Mouse (Mus musculus) stomach, postnatal 0 days (tissue): ENCODE data around the gene Slc7a7. TPM values are rescaled to one million over a fixed set of nuclear protein-coding genes. Genes with fewer than 3 reads are reported as not detected.
"Not testable (repeated sequence)": the region's sequence is repeated elsewhere in the genome, so short reads cannot be mapped to it uniquely, and the experiment has no call there.

Experiments used
- ATAC-seq: fragments of 200-750 bp; cut with Nextera tagmentation; 2 replicates; pipeline ENCODE4 v1.8.0; 2017; ENCODE audit not compliant: low FRiP score, low TSS enrichment
- DNase-seq: peaks from one replicate; pipeline ENCODE4 v3.0.0-alpha.2; 2016; ENCODE audit warnings: low spot score
- H3K27ac ChIP-seq: fragments of 300-500 bp; sonication (generic); replicated peaks from 2 replicates; pipeline ENCODE4 v1.5.1; 2014; ENCODE audit warnings: mild to moderate bottlenecking, control low read depth
- H3K27me3 ChIP-seq: fragments of 300-500 bp; sonication (generic); 2 replicates; pipeline ENCODE4 v1.6.1; 2014; ENCODE audit warnings: low read length; ENCODE audit not compliant: control insufficient read depth, insufficient read depth
- H3K36me3 ChIP-seq: fragments of 300-500 bp; sonication (generic); 2 replicates; pipeline ENCODE4 v1.6.1; 2014; ENCODE audit warnings: low read length, mixed read lengths; ENCODE audit not compliant: control insufficient read depth, insufficient read depth
- H3K4me1 ChIP-seq: fragments of 300-500 bp; sonication (generic); replicated peaks from 2 replicates; pipeline ENCODE4 v1.6.1; 2014; ENCODE audit warnings: antibody characterized with exemption; ENCODE audit not compliant: control insufficient read depth, insufficient read depth
- H3K4me2 ChIP-seq: fragments of 300-500 bp; sonication (generic); replicated peaks from 2 replicates; pipeline ENCODE4 v1.6.1; 2014; ENCODE audit warnings: low read depth, mild to moderate bottlenecking, control low read depth, moderate library complexity
- H3K4me3 ChIP-seq: fragments of 300-500 bp; sonication (generic); 2 replicates; pipeline ENCODE4 v1.5.1; 2014; ENCODE audit warnings: low read depth, low read length, control low read depth
- H3K9ac ChIP-seq: fragments of 300-500 bp; sonication (generic); 2 replicates; pipeline ENCODE4 v1.6.1; 2014; ENCODE audit warnings: mild to moderate bottlenecking, low read length, control low read depth, mixed read lengths
- H3K9me3 ChIP-seq: fragments of 300-500 bp; sonication (generic); 2 replicates; pipeline ENCODE4 v1.6.1; 2016; ENCODE audit warnings: low read length; ENCODE audit not compliant: control insufficient read depth
- CTCF ChIP-seq: IDR thresholded peaks from 2 replicates; pipeline ENCODE4 v1.5.1; 2016; ENCODE audit warnings: antibody characterized with exemption, low read depth, mild to moderate bottlenecking, moderate library complexity
- EP300 ChIP-seq: optimal IDR thresholded peaks from 2 replicates; pipeline ENCODE3; 2016; ENCODE audit warnings: antibody characterized with exemption
- WGBS: fragments of 180-500 bp; shearing (Covaris S2); extraction: QIAGEN DNeasy Blood & Tissue Kit; methylation state at CpG from one replicate; pipeline ENCODE4 v1.1.7; 2014; 5-methylcytosine and 5-hydroxymethylcytosine counted together
- polyA plus RNA-seq: library from polyadenylated mRNA; unstranded; fragments of >200 nt; fragmentation: Nextera tagmentation; extraction: Ambion mirVana; gene quantifications from 2 replicates; pipeline ENCODE4 v1.2.1, GENCODE M21; 2015

Slc7a7 gene
- polyA plus RNA-seq, 1 experiment from 2014 or later = 9.5 TPM

DNA sequence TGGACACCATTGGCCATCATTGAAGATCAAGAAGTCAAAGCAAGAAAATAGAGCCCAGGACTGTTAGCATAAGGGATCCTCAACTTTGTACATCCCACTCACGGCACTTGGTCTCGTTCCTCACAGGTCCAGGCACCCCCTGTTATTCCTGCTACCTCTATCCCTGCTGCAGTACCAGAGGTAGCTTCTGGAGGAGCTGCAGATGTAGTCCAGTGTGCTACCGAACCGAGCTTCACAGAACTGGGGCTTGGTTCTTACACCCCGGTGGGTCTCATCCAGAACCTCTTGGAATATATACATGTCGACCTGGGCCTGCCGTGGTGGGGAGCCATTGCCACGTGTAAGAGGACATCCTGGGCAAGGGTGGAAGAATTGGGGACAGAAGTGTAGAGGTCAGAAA lies 54.4 kb downstream of the Slc7a7 start:
- no peak overlapping the region for H3K4me2 ChIP-seq
- TF ChIP-seq EP300 (no peak), CTCF (no peak)
- no peaks in the 10 kb centered on the region for H3K9me3 ChIP-seq
- H3K36me3 ChIP-seq = peaks cover 15% of the 10 kb centered on the region; the same call in 1 of the 2 replicates
- DNase-seq = no peak
- no peak for ATAC-seq
- H3K9ac ChIP-seq = no peak overlapping the region
- no peaks in the 10 kb centered on the region for H3K27me3 ChIP-seq
- 95% methylated on average over 8 of the region's 8 CpGs for WGBS
- no peak overlapping the region for H3K27ac ChIP-seq
- no peaks in the 10 kb centered on the region for H3K4me1 ChIP-seq
- no peak overlapping the region for H3K4me3 ChIP-seq

DNA sequence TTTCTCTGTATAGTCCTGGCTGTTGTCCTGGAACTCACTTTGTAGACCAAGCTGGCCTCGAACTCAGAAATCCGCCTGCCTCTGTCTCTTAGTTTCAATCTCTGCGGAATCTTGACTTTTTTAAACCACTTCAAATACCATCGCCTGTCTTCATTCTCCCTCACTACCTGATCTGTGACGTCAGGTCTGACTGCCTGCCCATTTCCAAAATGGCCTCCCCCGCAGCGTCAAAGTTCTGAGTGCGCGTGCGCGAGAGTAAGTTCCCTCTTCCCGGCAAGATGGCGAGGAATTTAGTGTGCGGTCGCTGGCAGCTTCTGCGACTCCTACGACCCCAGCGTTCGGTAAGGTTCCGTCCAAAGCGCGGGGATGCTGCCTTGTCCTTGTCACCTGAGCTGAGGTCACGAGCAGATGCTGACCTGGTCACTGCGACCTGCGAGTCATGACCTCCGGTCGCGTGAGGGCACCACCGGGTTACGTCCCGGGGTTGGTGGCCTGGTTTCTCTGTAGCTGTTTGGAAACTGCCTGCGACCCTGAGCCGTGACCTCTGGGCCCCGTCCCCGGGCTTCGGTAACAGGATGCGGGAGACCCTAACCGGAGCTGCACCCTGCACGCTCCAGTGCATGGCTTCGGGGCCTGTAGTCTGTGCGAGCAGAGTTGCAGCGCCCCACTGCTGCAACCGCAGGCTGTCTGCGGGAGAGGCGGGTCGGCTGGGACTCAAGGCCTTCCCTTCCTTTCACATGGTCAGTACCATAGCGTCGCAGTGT lies 56.8 kb downstream of the Slc7a7 start, which contains the start of gene Oxa1l:
Gene Oxa1l (plus strand): TSS at position 258 of the 764 bp plus-strand sequence.
- Histone ChIP-seq H3K36me3 (0 out of 2 replicates have a peak, but pooled peaks cover 7% of the 10 kb centered on the region), H3K9ac (peak within 1 kb of the TSS; percentile 94), H3K4me1 (no peaks in the 10 kb centered on the region), H3K27me3 (no peaks in the 10 kb centered on the region), H3K4me3 (peak within 1 kb of the TSS; percentile 89), H3K4me2 (peak within 1 kb of the TSS; percentile 68), H3K9me3 (no peaks in the 10 kb centered on the region), H3K27ac (peak within 1 kb of the TSS; percentile 84)
- DNase-seq = peak; percentile 93
- peak; percentile 84 for ATAC-seq
- under 1% methylated on average over 48 of the region's 48 CpGs for WGBS
- TF ChIP-seq EP300 = no peak
- TF ChIP-seq CTCF = peak; percentile 58

DNA sequence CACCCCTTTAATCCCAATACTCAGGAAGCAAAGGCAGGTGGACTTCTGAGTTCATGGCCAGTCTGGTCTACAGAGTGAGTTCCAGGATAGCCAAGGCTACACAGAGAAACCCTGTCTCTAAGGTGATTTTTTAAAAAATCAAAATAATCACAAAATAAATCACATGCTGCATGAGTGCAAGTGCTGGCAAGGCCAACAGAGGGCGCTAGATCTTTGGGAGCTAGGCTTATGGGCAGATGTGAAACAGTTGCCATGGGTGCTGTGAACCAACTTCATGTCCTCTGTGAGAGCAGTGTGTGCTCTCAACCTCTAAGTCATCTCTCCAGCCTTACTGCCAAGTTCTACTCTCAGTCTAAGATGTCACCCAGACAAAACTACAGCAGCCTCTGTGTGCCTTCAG lies 63.2 kb downstream of the Slc7a7 start:
- Histone ChIP-seq H3K27me3 (no peaks in the 10 kb centered on the region), H3K4me2 (no peak overlapping the region), H3K27ac (no peak overlapping the region), H3K4me3 (no peak overlapping the region), H3K36me3 (no peaks in the 10 kb centered on the region), H3K4me1 (no peaks in the 10 kb centered on the region), H3K9me3 (no peaks in the 10 kb centered on the region), H3K9ac (no peak overlapping the region)
- WGBS = 32% methylated on average over 1 of the region's 1 CpGs
- no peak for DNase-seq
- no peak for TF ChIP-seq EP300
- peak; percentile 41; the same call in 1 of the 2 replicates for TF ChIP-seq CTCF
- no peak for ATAC-seq

DNA sequence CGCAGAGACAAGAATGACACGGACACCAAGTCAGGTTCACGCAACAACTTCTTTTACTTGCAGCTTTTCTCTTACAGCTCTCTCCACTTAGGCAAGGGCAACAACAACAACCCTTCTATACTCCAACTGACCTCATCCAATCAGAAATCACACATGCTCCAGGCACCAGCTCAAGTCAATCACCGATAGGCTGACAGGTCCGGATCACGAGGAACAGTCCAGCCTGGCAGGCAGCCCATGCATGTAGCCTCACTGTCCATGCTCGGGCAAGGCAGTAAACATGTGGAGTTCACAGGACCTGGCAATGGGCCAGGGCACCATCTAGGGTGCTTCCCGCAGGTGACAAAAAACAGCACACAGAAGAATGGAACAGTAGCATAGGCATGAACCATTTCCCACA lies 65.3 kb downstream of the Slc7a7 start:
- DNase-seq (no peak), ATAC-seq (no peak)
- no peak overlapping the region for H3K4me3 ChIP-seq
- no peaks in the 10 kb centered on the region for H3K4me1 ChIP-seq
- H3K9ac ChIP-seq = no peak overlapping the region
- H3K9me3 ChIP-seq = no peaks in the 10 kb centered on the region
- no peaks in the 10 kb centered on the region for H3K36me3 ChIP-seq
- H3K4me2 ChIP-seq = no peak overlapping the region
- H3K27ac ChIP-seq = no peak overlapping the region
- no peaks in the 10 kb centered on the region for H3K27me3 ChIP-seq
- TF ChIP-seq CTCF (no peak), EP300 (no peak)
- 75% methylated on average over 8 of the region's 8 CpGs for WGBS

DNA sequence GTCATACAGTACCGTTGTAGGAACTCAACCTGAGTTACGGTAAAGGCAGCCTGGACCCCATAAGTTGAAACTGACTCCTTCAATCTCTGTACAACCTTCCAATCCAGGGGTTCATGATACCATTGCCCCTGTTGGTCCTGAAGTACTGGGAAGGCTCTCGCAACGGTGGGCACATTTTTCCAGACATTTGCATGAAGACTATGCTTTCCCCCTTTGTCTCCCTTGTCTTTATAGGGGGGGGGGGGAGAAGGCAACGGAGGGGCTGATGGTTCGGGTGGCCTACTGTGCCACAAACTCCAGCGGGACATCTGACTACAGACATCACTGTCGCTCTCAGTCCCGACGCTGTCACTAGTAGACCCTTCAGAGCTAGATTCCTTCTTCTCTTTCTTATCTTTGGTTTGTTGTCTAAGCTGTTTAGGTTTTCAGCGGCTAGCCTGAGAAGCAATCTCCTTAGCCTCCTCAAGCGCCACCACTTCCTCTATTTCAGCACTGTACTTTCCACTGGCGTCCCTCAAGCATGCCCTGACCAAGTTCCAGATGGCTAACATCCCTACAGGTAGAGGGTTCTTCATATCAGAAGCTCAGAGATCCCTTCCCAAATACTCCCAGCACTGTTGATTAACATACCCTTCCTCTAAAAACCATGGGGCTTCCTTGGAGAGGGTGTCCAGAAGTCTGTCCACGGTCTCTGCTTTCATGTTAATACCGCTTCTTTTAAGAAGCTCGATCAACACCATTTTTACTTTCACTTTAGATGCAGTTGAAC lies 66.6 kb downstream of the Slc7a7 start:
- H3K9me3 ChIP-seq, DNase-seq, H3K4me1 ChIP-seq, H3K27me3 ChIP-seq, H3K9ac ChIP-seq, H3K4me2 ChIP-seq, H3K36me3 ChIP-seq, H3K4me3 ChIP-seq, H3K27ac ChIP-seq, ATAC-seq: not testable (repeated sequence)
- WGBS = 94% methylated on average over 16 of the region's 16 CpGs

DNA sequence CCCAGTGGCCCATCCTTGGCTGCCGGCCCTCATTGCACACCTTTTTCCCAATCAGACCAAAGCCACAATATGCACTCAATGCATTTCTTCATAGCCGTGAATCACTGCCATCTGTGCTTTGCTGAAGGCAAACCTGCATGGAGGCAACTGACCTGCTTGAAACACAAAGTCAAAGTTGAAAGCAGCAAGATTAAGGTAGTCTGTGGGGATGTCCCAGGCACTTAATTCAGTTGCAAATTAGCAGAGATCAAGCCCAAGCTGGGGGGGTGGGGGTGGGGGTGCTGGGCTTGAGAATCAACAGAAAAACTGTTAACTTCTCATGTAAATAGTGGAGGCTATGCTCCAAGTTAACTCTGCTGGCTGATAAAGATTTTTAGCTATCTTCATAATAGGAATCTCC lies 75.8 kb downstream of the Slc7a7 start:
- H3K4me1 ChIP-seq, H3K27ac ChIP-seq, H3K27me3 ChIP-seq, H3K9ac ChIP-seq, H3K4me3 ChIP-seq, H3K4me2 ChIP-seq, DNase-seq, H3K36me3 ChIP-seq, ATAC-seq, H3K9me3 ChIP-seq: not testable (repeated sequence)
- 42% methylated on average over 2 of the region's 2 CpGs for WGBS
